Mouse (Mus musculus) heart, embryonic 13.5 days (tissue): ENCODE data around the gene Psmc6. TPM values are rescaled to one million over a fixed set of nuclear protein-coding genes. Genes with fewer than 3 reads are reported as not detected.
A peak's percentile ranks its signal among the peaks of the same experiment; 100 is the strongest.

Source experiments
- ATAC-seq: fragments of 200-750 bp; cut with Nextera tagmentation; 2 replicates; pipeline ENCODE4 v1.8.0; 2017; ENCODE audit warnings: moderate TSS enrichment; ENCODE audit not compliant: insufficient number of reproducible peaks, low FRiP score, low TSS enrichment; ENCODE audit errors: extremely low read depth
- H3K27ac ChIP-seq: fragments of 300-500 bp; sonication (generic); replicated peaks from 2 replicates; pipeline ENCODE4 v1.5.1; 2015; ENCODE audit warnings: moderate library complexity, mild to moderate bottlenecking, inconsistent platforms
- H3K27me3 ChIP-seq: fragments of 300-500 bp; sonication (generic); replicated peaks from 2 replicates; pipeline ENCODE4 v1.6.1; 2015; ENCODE audit warnings: mild to moderate bottlenecking, inconsistent platforms
- H3K36me3 ChIP-seq: fragments of 300-500 bp; sonication (generic); 2 replicates; pipeline ENCODE4 v1.6.1; 2015; ENCODE audit warnings: mild to moderate bottlenecking, inconsistent platforms
- H3K4me1 ChIP-seq: fragments of 300-500 bp; sonication (generic); 2 replicates; pipeline ENCODE4 v1.6.1; 2015; ENCODE audit warnings: inconsistent platforms
- H3K4me2 ChIP-seq: fragments of 300-500 bp; sonication (generic); 2 replicates; pipeline ENCODE4 v1.6.1; 2015; ENCODE audit warnings: inconsistent platforms, mild to moderate bottlenecking, moderate library complexity
- H3K4me3 ChIP-seq: fragments of 300-500 bp; sonication (generic); 2 replicates; pipeline ENCODE4 v1.5.1; 2015; ENCODE audit warnings: moderate library complexity, mild to moderate bottlenecking, inconsistent platforms
- H3K9ac ChIP-seq: fragments of 300-500 bp; sonication (generic); 2 replicates; pipeline ENCODE4 v1.6.1; 2015; ENCODE audit warnings: inconsistent platforms, mild to moderate bottlenecking, moderate library complexity
- H3K9me3 ChIP-seq: fragments of 300-500 bp; sonication (generic); 2 replicates; pipeline ENCODE4 v1.6.1; 2016; ENCODE audit warnings: inconsistent platforms
- WGBS: fragments of 180-500 bp; shearing (Covaris S2); methylation state at CpG from one replicate; pipeline ENCODE4 v1.1.7; 2015; ENCODE audit warnings: mixed read lengths; 5-methylcytosine and 5-hydroxymethylcytosine counted together
- polyA plus RNA-seq: library from polyadenylated mRNA; unstranded; fragments of >200 nt; fragmentation: Nextera tagmentation; extraction: Ambion mirVana; gene quantifications from 2 replicates; pipeline ENCODE4 v1.2.1, GENCODE M21; 2015

The Psmc6 gene
- polyA plus RNA-seq, 1 experiment from 2014 or later: 112 TPM

DNA sequence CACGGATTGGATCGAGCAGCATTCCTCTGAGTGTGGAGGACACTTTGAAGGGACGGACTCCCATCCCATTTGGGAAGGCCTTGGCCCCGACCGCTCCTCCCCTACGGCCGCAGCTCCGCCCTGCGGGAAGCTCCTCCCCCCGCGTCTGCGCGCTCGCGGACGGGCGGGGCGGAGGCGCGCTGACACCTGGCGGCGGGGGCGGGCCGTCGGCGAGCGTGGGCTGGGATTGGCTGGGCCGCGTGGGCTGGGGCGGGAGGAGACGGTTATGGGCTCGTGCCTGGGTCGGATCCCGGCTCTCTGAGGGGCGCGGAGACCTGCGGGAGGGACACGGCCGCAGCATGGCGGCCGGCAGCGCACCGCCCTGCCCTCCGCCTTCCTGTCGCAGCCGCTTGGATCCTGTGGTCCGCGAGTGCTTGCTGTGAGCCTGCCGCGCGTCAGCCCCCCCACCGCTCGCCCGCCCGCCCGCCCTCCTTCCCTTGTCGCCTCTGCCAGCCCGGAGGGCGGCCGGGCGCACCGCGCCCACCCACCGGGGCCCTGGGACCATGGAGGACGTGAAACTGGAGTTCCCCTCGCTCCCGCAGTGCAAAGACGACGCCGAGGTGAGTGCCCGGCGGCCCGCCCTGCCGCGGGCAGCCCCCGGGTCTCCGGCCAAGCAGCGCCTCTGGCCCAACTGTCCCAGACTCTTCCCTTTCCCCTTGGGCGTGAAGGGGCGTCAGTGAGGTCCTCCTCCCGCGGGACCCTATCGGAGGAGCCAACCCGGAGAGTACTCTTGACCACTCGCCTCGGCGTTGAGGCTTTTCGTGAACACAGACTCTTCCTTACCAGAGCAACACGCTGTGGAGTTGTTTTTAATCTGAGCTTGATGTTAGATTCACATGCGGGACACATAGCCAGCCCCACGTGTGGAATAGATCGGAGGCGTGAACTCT lies 21.6 kb downstream of the Psmc6 start, which contains the start of gene Styx:
TSS of gene Styx (plus strand) at position 163 of the 929 bp plus-strand sequence.
- Histone ChIP-seq H3K27me3 (no peaks in the 10 kb centered on the region), H3K4me3 (peak within 1 kb of the TSS; percentile 87), H3K36me3 (peaks cover 37% of the 10 kb centered on the region), H3K4me1 (peaks cover 18% of the 10 kb centered on the region), H3K4me2 (peak within 1 kb of the TSS; percentile 77), H3K9ac (peak within 1 kb of the TSS; percentile 93), H3K27ac (peak within 1 kb of the TSS; percentile 88), H3K9me3 (no peaks in the 10 kb centered on the region)
- peak; percentile 98 for ATAC-seq
- WGBS: under 1% methylated on average over 63 of the region's 93 CpGs

DNA sequence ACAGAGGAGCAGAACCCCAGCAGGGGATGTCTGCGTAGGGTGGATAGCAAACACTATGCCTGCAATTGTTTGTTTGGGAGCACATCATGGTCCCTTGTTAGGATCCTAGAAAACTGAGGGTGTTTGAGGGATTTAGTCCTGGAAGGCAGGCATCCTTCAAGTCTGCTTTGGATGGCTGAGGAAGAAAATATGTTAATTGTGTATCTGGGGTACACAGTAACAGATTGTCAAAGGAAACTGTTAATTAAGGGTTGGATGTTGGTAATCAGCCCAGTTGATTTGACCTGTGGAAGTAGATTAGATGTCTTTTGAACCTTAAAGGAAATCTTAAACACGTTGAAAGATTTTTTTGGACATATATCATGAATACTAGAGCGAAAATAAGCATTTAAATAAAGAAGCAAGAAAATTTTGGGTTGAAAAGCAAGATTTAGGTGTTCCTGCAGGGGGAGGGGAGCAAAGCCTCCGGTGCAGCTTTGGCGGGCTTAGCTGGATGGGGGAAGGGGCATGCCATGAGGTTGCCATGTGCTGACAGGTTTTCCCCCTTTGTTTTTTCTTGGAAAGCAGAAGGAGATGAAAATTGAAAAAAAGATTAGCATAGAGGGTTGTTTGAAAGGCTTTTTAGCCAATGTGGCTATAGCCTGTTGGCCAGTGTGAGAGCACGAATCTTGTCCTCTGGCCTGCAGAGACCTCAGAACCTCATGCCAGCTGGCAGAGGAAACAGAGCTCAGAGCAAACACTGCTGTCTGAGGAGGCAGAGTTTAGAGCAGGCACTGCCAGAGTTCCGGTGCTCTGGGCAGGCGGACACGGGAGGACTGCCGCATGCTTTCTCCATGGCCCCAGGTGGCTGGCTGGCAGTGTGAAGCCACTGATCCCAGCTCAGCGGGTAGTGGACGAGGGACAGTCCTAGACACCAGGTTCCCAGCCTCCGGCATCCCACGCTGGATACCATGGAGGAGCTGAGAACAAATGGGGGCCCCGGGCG lies 34.9 kb downstream of the Psmc6 start:
- Histone ChIP-seq H3K4me1 (no peaks in the 10 kb centered on the region), H3K4me3 (no peak overlapping the region), H3K27ac (no peak overlapping the region), H3K9me3 (0 out of 2 replicates have a peak, but pooled peaks cover under 1% of the 10 kb centered on the region), H3K36me3 (peaks cover 29% of the 10 kb centered on the region), H3K27me3 (no peaks in the 10 kb centered on the region), H3K4me2 (no peak overlapping the region), H3K9ac (no peak overlapping the region)
- ATAC-seq: no peak; the same call in 1 of the 2 replicates
- 80% methylated on average over 16 of the region's 16 CpGs for WGBS

DNA sequence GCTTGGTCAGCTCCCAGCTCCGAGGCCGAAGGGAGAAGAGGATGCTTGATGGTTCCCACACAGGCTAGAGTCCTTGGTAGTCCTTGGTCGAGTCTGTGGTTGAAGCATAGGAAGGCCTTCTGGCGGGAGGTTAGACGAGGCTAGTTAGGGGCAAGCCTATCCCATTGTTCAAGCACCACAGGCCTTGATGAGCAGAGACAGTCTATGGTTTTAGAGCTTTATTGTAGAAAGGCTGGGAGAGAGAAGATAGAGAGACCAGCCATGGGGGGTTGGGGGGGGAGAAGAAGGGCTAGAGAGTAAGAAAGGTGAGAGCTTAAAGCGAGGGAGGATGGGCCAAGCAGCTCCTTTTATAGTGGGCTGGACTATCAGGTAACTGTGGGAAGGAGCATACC lies 35.6 kb downstream of the Psmc6 start:
- Histone ChIP-seq H3K4me1 (no peaks in the 10 kb centered on the region), H3K4me3 (no peak overlapping the region), H3K4me2 (no peak overlapping the region), H3K27ac (no peak overlapping the region), H3K9me3 (0 out of 2 replicates have a peak, but pooled peaks cover 6% of the 10 kb centered on the region), H3K9ac (no peak overlapping the region), H3K27me3 (no peaks in the 10 kb centered on the region), H3K36me3 (peaks cover 29% of the 10 kb centered on the region)
- 88% methylated on average over 6 of the region's 6 CpGs for WGBS
- ATAC-seq: no peak

DNA sequence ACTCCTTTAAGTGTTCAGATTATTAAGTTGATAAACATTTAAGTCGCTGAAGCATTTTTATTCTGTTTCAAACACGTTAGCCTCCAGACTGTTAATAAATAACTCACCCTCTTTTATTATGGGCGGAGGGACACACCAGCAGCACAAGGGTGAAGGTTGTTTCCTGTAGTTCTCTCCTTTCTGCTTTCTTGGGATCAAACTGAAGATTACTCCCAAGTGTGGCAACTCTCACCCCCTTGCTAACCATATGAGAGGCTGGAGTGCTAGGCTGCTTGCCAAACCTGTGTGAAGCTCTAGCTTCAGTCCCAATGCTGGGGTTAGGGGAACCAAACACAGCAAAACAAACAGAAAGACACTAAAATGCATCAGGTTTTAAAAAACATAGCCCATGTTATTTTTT lies 49.2 kb downstream of the Psmc6 start:
- no peak overlapping the region for H3K27ac ChIP-seq
- no peak overlapping the region for H3K4me2 ChIP-seq
- H3K36me3 ChIP-seq: peaks cover 50% of the 10 kb centered on the region
- WGBS: 92% methylated on average over 3 of the region's 3 CpGs
- H3K9me3 ChIP-seq: no peaks in the 10 kb centered on the region
- H3K4me1 ChIP-seq: no peaks in the 10 kb centered on the region
- H3K27me3 ChIP-seq: no peaks in the 10 kb centered on the region
- no peak overlapping the region for H3K9ac ChIP-seq
- ATAC-seq: no peak
- H3K4me3 ChIP-seq: no peak overlapping the region

DNA sequence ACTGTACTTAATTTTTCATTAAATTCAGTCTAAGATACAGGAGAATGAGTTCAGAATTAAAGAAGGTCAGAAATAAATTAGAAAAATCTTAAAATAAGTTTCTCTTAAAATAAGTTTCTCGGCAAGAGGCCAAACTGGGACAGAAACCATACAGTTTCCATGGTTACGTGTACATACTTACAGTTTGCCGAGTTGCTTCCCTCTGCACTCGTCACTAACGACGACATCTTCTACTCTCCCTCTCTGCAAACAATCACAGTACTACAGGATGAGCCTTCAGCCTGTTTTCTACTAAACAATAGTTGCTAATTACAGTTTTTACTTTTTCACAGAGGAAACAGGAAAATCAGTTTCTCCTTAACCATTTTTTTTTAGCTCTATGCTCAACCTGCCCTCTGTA lies 51.2 kb downstream of the Psmc6 start:
- Histone ChIP-seq H3K9ac (no peak overlapping the region), H3K27me3 (no peaks in the 10 kb centered on the region), H3K9me3 (no peaks in the 10 kb centered on the region), H3K36me3 (peaks cover 53% of the 10 kb centered on the region), H3K4me3 (no peak overlapping the region), H3K27ac (no peak overlapping the region), H3K4me2 (no peak overlapping the region), H3K4me1 (no peaks in the 10 kb centered on the region)
- WGBS: 82% methylated on average over 6 of the region's 6 CpGs
- ATAC-seq: no peak

DNA sequence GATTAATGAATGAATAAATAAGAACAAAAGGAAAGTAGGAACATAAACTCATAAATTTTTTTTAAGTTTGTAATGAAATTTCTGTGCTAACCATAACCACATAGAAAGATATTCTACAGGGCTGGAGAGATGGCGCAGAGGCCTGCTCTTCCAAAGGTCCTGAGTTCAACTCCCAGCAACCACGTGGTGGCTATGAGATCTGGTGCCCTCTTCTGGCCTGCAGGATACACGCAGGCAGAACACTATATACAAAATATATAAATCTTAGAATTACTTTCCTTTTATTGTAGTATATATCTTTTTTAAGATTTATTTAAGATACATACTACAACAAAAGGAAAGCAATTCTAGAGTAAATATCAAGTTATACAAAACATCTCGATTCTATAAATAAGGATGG lies 53.3 kb downstream of the Psmc6 start:
- H3K4me1 ChIP-seq: peaks cover 10% of the 10 kb centered on the region
- no peak overlapping the region for H3K4me3 ChIP-seq
- no peak overlapping the region for H3K27ac ChIP-seq
- H3K36me3 ChIP-seq: peaks cover 53% of the 10 kb centered on the region
- no peaks in the 10 kb centered on the region for H3K27me3 ChIP-seq
- no peak overlapping the region for H3K9ac ChIP-seq
- ATAC-seq: no peak
- H3K4me2 ChIP-seq: no peak overlapping the region
- WGBS: 79% methylated on average over 4 of the region's 4 CpGs
- no peaks in the 10 kb centered on the region for H3K9me3 ChIP-seq

DNA sequence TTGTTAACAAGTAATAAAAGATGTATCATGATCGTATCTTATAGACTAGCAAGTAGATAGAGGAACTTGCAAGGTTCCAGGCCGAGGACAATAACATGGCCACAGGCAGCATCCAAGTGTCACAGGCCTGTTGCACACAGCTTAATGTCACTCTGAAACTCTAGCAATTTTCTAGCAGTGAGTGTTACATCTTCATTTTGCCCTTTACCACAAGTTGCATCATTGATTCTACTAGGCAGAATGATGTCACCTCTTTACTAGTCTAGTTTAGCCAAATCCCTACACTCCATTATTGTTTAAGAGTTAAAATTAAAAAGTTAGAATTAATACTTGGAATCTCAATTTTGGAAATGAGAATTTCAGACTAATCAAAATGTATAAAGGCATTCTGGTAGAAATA lies 56.0 kb downstream of the Psmc6 start:
- no peak for ATAC-seq
- 89% methylated on average over 2 of the region's 2 CpGs for WGBS

DNA sequence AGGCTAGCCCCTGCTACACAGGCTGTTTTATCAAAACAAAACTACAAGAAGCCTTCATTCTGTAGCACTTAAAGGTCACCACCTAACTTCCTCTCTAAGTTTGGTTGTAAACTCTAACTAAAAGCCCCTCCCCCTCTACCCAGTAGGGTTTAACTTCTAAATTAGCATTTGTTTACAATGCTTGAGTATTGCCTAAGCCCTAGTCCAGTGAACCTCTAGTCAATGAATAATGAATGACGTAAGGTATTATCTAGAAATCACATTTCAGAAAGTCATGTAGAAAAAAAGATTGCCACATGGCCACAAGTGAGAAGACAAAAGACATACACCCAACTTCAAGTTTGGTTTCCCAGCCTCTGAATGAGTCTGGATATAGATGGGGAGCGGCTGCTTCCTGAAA lies 57.9 kb downstream of the Psmc6 start:
- Histone ChIP-seq H3K36me3 (peaks cover 14% of the 10 kb centered on the region), H3K27me3 (no peaks in the 10 kb centered on the region), H3K4me1 (peaks cover 18% of the 10 kb centered on the region), H3K9me3 (no peaks in the 10 kb centered on the region), H3K4me3 (peak overlapping the region; percentile 84), H3K27ac (no peak overlapping the region), H3K9ac (peak overlapping the region; percentile 93), H3K4me2 (peak overlapping the region; percentile 74)
- ATAC-seq: no peak
- 26% methylated on average over 2 of the region's 2 CpGs for WGBS

More for the DNA sequence above, 56.0 kb downstream of the Psmc6 start:
- Histone ChIP-seq H3K27ac (no peak overlapping the region), H3K9me3 (no peaks in the 10 kb centered on the region), H3K4me1 (peaks cover 18% of the 10 kb centered on the region), H3K36me3 (peaks cover 27% of the 10 kb centered on the region), H3K4me2 (no peak overlapping the region), H3K9ac (no peak overlapping the region), H3K27me3 (no peaks in the 10 kb centered on the region), H3K4me3 (no peak overlapping the region)

DNA sequence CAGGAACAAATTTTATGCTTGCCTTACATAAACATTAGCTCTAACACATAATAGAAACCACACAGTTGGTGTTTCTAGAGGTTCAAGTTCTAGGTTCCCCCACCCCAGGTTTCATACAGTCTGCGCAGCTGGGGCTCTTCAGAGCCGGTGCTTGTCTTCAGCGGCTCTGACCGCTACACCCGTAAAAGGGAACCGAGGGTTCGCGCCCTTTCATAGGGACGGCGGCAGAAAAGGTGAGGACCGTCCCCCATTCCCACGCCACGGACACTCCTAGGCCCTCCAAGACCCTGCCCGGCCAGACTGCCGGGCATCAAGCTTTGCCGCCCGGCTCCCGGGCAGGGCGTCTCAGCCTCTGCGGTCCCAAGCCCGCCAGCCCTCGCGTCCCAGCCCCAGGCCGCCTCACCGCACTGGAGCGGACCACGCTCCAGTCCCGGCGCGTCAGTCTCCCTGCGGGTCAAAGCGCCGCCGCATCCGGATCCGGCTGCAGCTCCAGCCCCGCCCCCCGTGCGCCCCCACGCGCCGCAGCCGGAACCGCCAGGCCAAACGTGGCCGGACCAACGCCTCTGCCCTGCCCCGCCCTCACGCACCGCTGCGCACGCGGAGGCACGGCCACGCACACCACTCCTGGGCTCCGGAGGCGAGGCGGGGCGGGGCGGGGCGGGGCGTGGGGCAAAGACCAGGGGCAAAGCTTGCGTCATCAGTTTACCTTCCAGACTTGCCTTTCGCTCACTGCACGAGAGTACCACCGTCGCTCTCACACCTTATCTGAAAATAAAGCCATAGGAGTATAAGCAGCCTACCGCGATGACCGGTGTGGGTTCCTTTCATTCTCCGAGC lies 59.0 kb downstream of the Psmc6 start:
- ATAC-seq: peak; percentile 99
- Histone ChIP-seq H3K36me3 (peaks cover 4% of the 10 kb centered on the region; the same call in 1 of the 2 replicates), H3K9ac (peak overlapping the region; percentile 93), H3K4me3 (peak overlapping the region; percentile 84), H3K27me3 (no peaks in the 10 kb centered on the region), H3K9me3 (no peaks in the 10 kb centered on the region), H3K27ac (peak overlapping the region; percentile 85), H3K4me1 (peaks cover 18% of the 10 kb centered on the region), H3K4me2 (peak overlapping the region; percentile 74)
- WGBS: under 1% methylated on average over 71 of the region's 71 CpGs

DNA sequence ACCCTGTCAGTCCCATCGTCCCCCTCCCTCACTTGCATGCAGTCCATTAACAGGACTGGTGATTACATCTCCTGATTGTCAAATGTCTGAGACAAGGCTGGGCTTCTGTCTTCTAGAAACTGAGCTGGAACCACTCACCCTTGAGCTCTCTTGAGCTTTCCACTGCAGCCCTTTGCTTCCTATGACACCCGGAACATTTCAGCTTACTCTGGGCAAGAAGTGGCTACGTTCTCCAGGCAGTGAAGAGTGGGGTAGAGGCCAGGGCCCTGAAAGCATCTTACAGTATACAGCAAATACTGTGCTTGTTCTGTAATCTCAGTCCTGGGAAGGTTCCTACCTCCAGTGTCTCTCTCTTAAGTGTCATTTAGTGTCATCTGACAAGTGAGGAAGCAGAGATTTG lies 59.6 kb downstream of the Psmc6 start:
- peak overlapping the region; percentile 84 for H3K4me3 ChIP-seq
- ATAC-seq: no peak
- peak overlapping the region; percentile 85 for H3K27ac ChIP-seq
- H3K27me3 ChIP-seq: no peaks in the 10 kb centered on the region
- 0 out of 2 replicates have a peak, but pooled peaks cover 3% of the 10 kb centered on the region for H3K36me3 ChIP-seq
- peaks cover 18% of the 10 kb centered on the region for H3K4me1 ChIP-seq
- H3K4me2 ChIP-seq: peak overlapping the region; percentile 74
- no peaks in the 10 kb centered on the region for H3K9me3 ChIP-seq
- H3K9ac ChIP-seq: peak overlapping the region; percentile 93
- WGBS: 7% methylated on average over 3 of the region's 3 CpGs
